Mouse (Mus musculus) midbrain, embryonic 15.5 days (tissue): Measurements from ENCODE around the gene Igsf11. TPM values are rescaled to one million over a fixed set of nuclear protein-coding genes. Genes with fewer than 3 reads are reported as not detected.

Experiments used
- ATAC-seq: fragments of 200-750 bp; cut with Nextera tagmentation; replicated peaks from 2 replicates; pipeline ENCODE4 v1.8.0; 2017; ENCODE audit warnings: moderate TSS enrichment
- H3K27ac ChIP-seq: fragments of 300-500 bp; sonication (generic); 2 replicates; pipeline ENCODE4 v1.5.1; 2015; ENCODE audit warnings: mild to moderate bottlenecking, inconsistent platforms
- H3K27me3 ChIP-seq: fragments of 300-500 bp; sonication (generic); replicated peaks from 2 replicates; pipeline ENCODE4 v1.6.1; 2015; ENCODE audit warnings: inconsistent platforms
- H3K36me3 ChIP-seq: fragments of 300-500 bp; sonication (generic); replicated peaks from 2 replicates; pipeline ENCODE4 v1.6.1; 2015; ENCODE audit warnings: inconsistent platforms
- H3K4me1 ChIP-seq: fragments of 300-500 bp; sonication (generic); 2 replicates; pipeline ENCODE4 v1.6.1; 2015; ENCODE audit warnings: inconsistent platforms
- H3K4me2 ChIP-seq: fragments of 300-500 bp; sonication (generic); 2 replicates; pipeline ENCODE4 v1.6.1; 2015; ENCODE audit warnings: inconsistent platforms, mild to moderate bottlenecking, moderate library complexity
- H3K4me3 ChIP-seq: fragments of 300-500 bp; sonication (generic); 2 replicates; pipeline ENCODE4 v1.5.1; 2015; ENCODE audit warnings: mild to moderate bottlenecking, inconsistent platforms
- H3K9ac ChIP-seq: fragments of 300-500 bp; sonication (generic); 2 replicates; pipeline ENCODE4 v1.6.1; 2015; ENCODE audit warnings: mild to moderate bottlenecking, inconsistent platforms
- H3K9me3 ChIP-seq: fragments of 300-500 bp; sonication (generic); 2 replicates; pipeline ENCODE4 v1.6.1; 2016; ENCODE audit warnings: inconsistent platforms
- WGBS: fragments of 180-500 bp; shearing (Covaris S2); methylation state at CpG from one replicate; pipeline ENCODE4 v1.1.7; 2015; ENCODE audit warnings: mixed read lengths; 5-methylcytosine and 5-hydroxymethylcytosine counted together
- polyA plus RNA-seq: library from polyadenylated mRNA; unstranded; fragments of >200 nt; fragmentation: Nextera tagmentation; extraction: Ambion mirVana; gene quantifications from 2 replicates; pipeline ENCODE4 v1.2.1, GENCODE M21; 2015

Igsf11 gene
- polyA plus RNA-seq, 1 experiment from 2014 or later, result 1.8 TPM

- no peak overlapping the region for H3K4me3 ChIP-seq
- no peak overlapping the region for H3K4me2 ChIP-seq
- no peak overlapping the region for H3K9ac ChIP-seq
- peaks cover 4% of the 10 kb centered on the region; the same call in 1 of the 2 replicates for H3K4me1 ChIP-seq
- 74% methylated on average over 9 of the region's 9 CpGs for WGBS
- H3K9me3 ChIP-seq, result no peaks in the 10 kb centered on the region
- H3K27ac ChIP-seq, result no peak overlapping the region
- no peaks in the 10 kb centered on the region for H3K36me3 ChIP-seq
- H3K27me3 ChIP-seq, result 0 out of 2 replicates have a peak, but pooled peaks cover 5% of the 10 kb centered on the region
- no peak for ATAC-seq
Observed at GRCm38 (mm10) chr16:38908304-38908703, 15.8 kb downstream of the Igsf11 start.

DNA sequence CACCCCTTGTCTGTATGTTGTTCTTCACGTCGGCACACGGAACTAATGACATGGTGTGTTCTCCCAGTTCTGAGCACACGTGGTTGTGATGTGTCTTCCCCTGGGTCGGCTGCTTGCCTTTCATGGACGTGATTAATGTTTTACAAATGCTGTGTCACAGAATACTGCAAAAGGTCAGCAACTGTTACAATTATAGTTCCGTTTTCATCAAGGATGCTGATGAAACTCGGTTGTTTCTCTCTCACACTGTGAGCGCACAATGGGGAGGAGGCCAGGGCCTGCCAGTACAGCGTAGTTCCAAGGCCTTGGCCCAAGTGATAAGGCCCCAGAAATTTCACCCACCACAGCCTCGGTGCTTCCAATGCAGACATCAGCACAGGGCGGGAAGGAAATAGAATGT lies 17.0 kb downstream of the Igsf11 start:
- Histone ChIP-seq H3K9me3 (no peaks in the 10 kb centered on the region), H3K4me1 (peaks cover 4% of the 10 kb centered on the region; the same call in 1 of the 2 replicates), H3K9ac (no peak overlapping the region), H3K4me3 (no peak overlapping the region), H3K36me3 (no peaks in the 10 kb centered on the region), H3K27me3 (0 out of 2 replicates have a peak, but pooled peaks cover 3% of the 10 kb centered on the region), H3K4me2 (no peak overlapping the region), H3K27ac (no peak overlapping the region)
- ATAC-seq, result no peak
- WGBS, result 81% methylated on average over 12 of the region's 12 CpGs

GRCm38 (mm10) chr16:38910088-38910487 lies 17.6 kb downstream of the Igsf11 start:
- Histone ChIP-seq H3K27me3 (no peaks in the 10 kb centered on the region), H3K9ac (no peak overlapping the region), H3K4me3 (no peak overlapping the region), H3K9me3 (no peaks in the 10 kb centered on the region), H3K4me1 (peaks cover 4% of the 10 kb centered on the region; the same call in 1 of the 2 replicates), H3K4me2 (no peak overlapping the region), H3K36me3 (no peaks in the 10 kb centered on the region), H3K27ac (no peak overlapping the region)
- no peak for ATAC-seq
- WGBS, result 93% methylated on average over 8 of the region's 8 CpGs

- Histone ChIP-seq H3K27me3 (no peaks in the 10 kb centered on the region), H3K27ac (no peak overlapping the region), H3K4me1 (no peaks in the 10 kb centered on the region), H3K9ac (no peak overlapping the region), H3K4me2 (no peak overlapping the region), H3K9me3 (no peaks in the 10 kb centered on the region), H3K36me3 (no peaks in the 10 kb centered on the region), H3K4me3 (no peak overlapping the region)
- WGBS, result 94% methylated on average over 4 of the region's 4 CpGs
- ATAC-seq, result no peak
Observed at GRCm38 (mm10) chr16:38915451-38915850, 23.0 kb downstream of the Igsf11 start.

DNA sequence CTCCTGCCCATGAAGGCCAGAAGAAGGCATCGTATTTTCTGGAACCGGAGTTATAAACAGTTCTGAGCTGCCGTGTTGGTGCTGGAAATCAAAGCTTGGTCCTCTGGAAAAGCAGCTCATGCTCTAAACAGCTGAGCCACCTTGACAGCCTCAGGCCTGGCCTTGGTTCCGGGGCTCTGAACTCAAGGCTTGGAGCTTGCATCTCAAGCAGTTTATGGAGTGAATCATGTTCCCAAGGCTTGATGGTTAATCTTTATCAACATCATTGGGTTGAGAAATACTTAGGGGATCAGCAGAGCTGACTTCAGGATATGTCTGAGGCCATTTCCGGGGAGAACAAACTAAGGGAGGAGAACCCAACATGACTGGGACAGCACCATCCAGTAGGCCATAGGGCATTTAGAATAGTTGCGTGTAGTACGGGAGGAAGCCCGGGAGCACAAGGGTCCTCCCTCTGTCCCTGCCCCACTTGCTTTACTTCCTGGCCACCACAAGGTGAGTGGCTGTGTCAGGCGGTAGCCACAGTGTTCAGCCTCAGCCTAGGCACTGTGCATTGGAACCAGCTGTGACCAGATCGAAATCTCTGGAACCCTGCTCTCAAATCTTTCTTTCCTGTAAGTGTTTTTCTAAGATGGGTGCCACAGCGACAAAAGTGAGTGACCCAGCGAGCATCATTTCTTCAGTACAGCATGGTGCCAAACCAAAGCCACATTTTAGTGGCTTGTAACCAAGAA lies 23.7 kb downstream of the Igsf11 start:
- no peak for ATAC-seq
- Histone ChIP-seq H3K27ac (no peak overlapping the region), H3K4me1 (no peaks in the 10 kb centered on the region), H3K4me3 (no peak overlapping the region), H3K9ac (no peak overlapping the region), H3K27me3 (no peaks in the 10 kb centered on the region), H3K9me3 (no peaks in the 10 kb centered on the region), H3K36me3 (no peaks in the 10 kb centered on the region), H3K4me2 (no peak overlapping the region)
- 94% methylated on average over 12 of the region's 12 CpGs for WGBS

DNA sequence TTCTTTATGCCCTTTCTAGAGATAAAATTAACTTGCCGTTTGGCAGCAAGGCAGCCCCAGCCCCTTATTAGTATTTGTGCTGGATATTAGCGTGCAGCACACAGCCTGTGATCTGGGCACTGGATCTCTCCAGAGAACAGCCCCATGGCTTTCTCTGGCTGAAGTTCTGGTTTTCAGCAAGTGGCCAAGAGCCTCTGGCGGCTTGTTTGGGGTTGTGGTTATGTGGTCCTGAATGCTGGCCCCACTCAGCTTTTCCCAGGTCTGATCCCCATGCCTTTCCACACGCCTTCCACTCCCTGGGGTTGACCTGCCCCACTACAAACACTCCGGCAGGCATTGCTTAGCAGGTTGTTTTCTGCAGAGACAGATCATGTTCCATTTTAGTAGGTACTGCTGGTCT lies 24.4 kb downstream of the Igsf11 start:
- no peaks in the 10 kb centered on the region for H3K9me3 ChIP-seq
- WGBS, result 77% methylated on average over 5 of the region's 5 CpGs
- H3K9ac ChIP-seq, result no peak overlapping the region
- ATAC-seq, result no peak
- H3K4me3 ChIP-seq, result no peak overlapping the region
- no peak overlapping the region for H3K4me2 ChIP-seq
- H3K4me1 ChIP-seq, result no peaks in the 10 kb centered on the region
- no peaks in the 10 kb centered on the region for H3K27me3 ChIP-seq
- H3K27ac ChIP-seq, result no peak overlapping the region
- no peaks in the 10 kb centered on the region for H3K36me3 ChIP-seq

GRCm38 (mm10) chr16:38918121-38918520 lies 25.6 kb downstream of the Igsf11 start:
- WGBS, result 92% methylated on average over 2 of the region's 2 CpGs
- no peak for ATAC-seq
- Histone ChIP-seq H3K4me1 (no peaks in the 10 kb centered on the region), H3K27me3 (no peaks in the 10 kb centered on the region), H3K4me3 (no peak overlapping the region), H3K36me3 (no peaks in the 10 kb centered on the region), H3K4me2 (no peak overlapping the region), H3K9ac (no peak overlapping the region), H3K27ac (no peak overlapping the region), H3K9me3 (no peaks in the 10 kb centered on the region)

- no peak overlapping the region for H3K27ac ChIP-seq
- no peaks in the 10 kb centered on the region for H3K4me1 ChIP-seq
- H3K4me2 ChIP-seq, result no peak overlapping the region
- WGBS, result 75% methylated on average over 5 of the region's 5 CpGs
- no peak overlapping the region for H3K4me3 ChIP-seq
- no peak; the same call in 1 of the 2 replicates for ATAC-seq
- no peaks in the 10 kb centered on the region for H3K36me3 ChIP-seq
- H3K27me3 ChIP-seq, result no peaks in the 10 kb centered on the region
- H3K9ac ChIP-seq, result no peak overlapping the region
- no peaks in the 10 kb centered on the region for H3K9me3 ChIP-seq
Observed at GRCm38 (mm10) chr16:38920488-38920887, 28.0 kb downstream of the Igsf11 start.

DNA sequence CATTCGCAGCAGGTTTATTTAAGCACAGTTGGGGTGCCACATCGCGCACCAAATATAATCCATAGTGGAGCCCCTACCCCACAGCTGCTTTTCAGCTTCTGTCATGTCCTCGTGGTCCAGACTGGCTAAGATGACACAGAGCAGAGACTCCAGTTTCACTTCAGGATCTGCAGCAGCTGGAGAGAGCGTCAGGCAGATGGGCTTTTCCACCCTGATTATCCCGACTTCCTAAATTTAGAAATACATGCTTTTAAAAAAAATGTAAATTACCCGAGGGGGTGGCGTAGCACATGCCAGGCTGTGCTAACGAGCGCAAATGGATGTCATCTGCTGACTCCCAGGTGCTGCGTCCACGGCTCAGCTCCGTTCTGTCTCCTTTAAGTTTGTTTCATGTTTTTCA lies 32.5 kb downstream of the Igsf11 start:
- Histone ChIP-seq H3K4me2 (peak overlapping the region; percentile 20; the same call in 1 of the 2 replicates), H3K27me3 (no peaks in the 10 kb centered on the region), H3K27ac (no peak overlapping the region), H3K9me3 (no peaks in the 10 kb centered on the region), H3K36me3 (no peaks in the 10 kb centered on the region), H3K9ac (no peak overlapping the region), H3K4me3 (no peak overlapping the region), H3K4me1 (no peaks in the 10 kb centered on the region)
- no peak for ATAC-seq
- 63% methylated on average over 13 of the region's 13 CpGs for WGBS

GRCm38 (mm10) chr16:38928760-38929159 lies 36.3 kb downstream of the Igsf11 start:
- WGBS, result 86% methylated on average over 7 of the region's 7 CpGs
- ATAC-seq, result no peak
- Histone ChIP-seq H3K4me1 (no peaks in the 10 kb centered on the region), H3K9ac (no peak overlapping the region), H3K27me3 (no peaks in the 10 kb centered on the region), H3K4me3 (no peak overlapping the region), H3K36me3 (no peaks in the 10 kb centered on the region), H3K27ac (no peak overlapping the region), H3K4me2 (no peak overlapping the region), H3K9me3 (no peaks in the 10 kb centered on the region)

DNA sequence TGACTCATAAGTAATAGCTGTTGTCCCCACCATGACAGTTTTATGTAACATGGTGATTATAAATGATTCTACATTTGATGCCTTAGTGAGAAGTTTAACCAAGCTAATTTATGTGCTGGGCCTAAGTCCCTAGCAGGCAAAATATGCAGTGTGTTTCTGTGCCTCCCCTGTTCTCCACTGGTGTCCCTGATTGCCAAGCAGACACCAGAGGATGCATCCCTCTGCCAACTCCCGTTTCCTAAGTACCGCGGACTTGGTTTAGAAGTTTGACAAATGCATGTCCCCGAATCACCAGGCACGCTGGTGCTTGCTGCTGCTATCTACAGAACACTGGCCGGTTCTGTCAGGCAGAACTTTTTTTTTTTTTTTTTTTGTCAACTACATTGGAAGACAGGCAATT lies 39.0 kb downstream of the Igsf11 start:
- Histone ChIP-seq H3K27ac (no peak overlapping the region), H3K9ac (no peak overlapping the region), H3K27me3 (no peaks in the 10 kb centered on the region), H3K36me3 (no peaks in the 10 kb centered on the region), H3K4me2 (no peak overlapping the region), H3K4me1 (no peaks in the 10 kb centered on the region), H3K4me3 (no peak overlapping the region), H3K9me3 (no peaks in the 10 kb centered on the region)
- WGBS, result 76% methylated on average over 6 of the region's 6 CpGs
- ATAC-seq, result no peak

GRCm38 (mm10) chr16:38940805-38941204 lies 48.3 kb downstream of the Igsf11 start:
- Histone ChIP-seq H3K27me3 (no peaks in the 10 kb centered on the region), H3K27ac (no peak overlapping the region), H3K4me3 (no peak overlapping the region), H3K9me3 (no peaks in the 10 kb centered on the region), H3K4me2 (no peak overlapping the region), H3K36me3 (no peaks in the 10 kb centered on the region), H3K4me1 (peaks cover 7% of the 10 kb centered on the region; the same call in 1 of the 2 replicates), H3K9ac (no peak overlapping the region)
- peak; percentile 30; the same call in 1 of the 2 replicates for ATAC-seq
- WGBS, result 51% methylated on average over 3 of the region's 3 CpGs

DNA sequence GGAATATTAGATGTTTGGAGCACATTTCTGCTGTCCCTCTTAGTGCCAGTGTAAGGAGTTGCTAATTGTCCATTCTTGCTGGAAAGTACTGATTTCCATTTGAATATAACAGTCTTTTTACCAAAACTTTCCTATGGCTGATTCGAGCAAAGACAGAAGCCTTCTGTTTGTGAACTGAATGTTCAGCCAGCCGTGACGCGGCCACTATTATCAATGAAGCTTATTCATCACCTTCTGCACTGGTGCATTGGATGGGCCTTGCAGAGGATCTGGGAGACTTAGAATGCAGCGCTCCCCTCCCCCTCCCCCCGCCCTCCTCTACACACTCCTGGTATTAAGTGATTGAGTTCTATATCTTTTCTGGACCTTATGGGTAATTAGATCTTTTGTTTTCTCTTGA lies 48.8 kb downstream of the Igsf11 start:
- H3K27ac ChIP-seq, result no peak overlapping the region
- no peaks in the 10 kb centered on the region for H3K27me3 ChIP-seq
- H3K4me2 ChIP-seq, result no peak overlapping the region
- ATAC-seq, result peak; percentile 74
- WGBS, result 16% methylated on average over 6 of the region's 6 CpGs
- H3K36me3 ChIP-seq, result no peaks in the 10 kb centered on the region
- H3K4me1 ChIP-seq, result peaks cover 7% of the 10 kb centered on the region; the same call in 1 of the 2 replicates
- no peak overlapping the region for H3K4me3 ChIP-seq
- H3K9ac ChIP-seq, result no peak overlapping the region
- no peaks in the 10 kb centered on the region for H3K9me3 ChIP-seq
